9 mouse cellular contexts compared by ENCODE assay signal in the genomic region with DNA sequence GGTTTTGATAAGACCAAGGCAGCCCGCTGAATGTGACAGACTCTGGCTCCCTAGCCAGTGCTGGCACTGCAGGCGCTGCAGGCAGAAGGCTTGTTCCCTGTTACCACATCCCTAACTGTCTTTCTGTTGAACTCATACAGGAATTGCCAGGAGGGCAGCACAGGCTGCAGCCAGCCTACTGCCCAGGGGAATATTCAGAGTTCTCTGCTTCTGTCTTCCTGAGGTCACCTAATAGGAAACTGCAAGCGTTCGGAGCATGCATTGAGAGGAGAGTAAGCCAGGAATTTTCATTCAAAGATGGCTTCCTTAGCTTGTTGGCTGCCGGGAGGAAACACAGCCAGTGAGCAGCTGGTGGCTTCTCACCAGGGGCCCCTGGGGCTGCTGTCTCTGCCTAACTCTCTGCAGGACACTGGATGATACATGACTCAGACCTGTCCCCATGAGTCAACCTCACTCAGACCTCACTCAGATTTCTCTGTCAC. TPM values are rescaled to one million over a fixed set of nuclear protein-coding genes. Genes with fewer than 3 reads are reported as not detected.
DNase-seq lines count a peak whose midpoint lies in the region; ATAC-seq and TF ChIP-seq lines count a peak whose summit lies in the region.
"Had no signal": no experiment of that assay in that cellular context is flagged by ENCODE, and none has a peak within 500 bp of the region (broad histone marks: within the 10 kb centered on the region; RNA-seq: fewer than 3 reads in every experiment).

No protein-coding gene starts in this region.

- no peaks in the 10 kb centered on the region for H3K36me3 ChIP-seq in liver, embryonic 14.5 days (replicated peaks; ENCODE audit: control insufficient read depth, insufficient read depth, low read depth)
- H3K36me3 ChIP-seq: midbrain, embryonic 15.5 days had no signal

- TF ChIP-seq CTCF in liver, embryonic 14.5 days (IDR thresholded peaks at IDR 0.05; ENCODE audit: low read depth): no peak

- H3K27me3 ChIP-seq in liver, embryonic 14.5 days (ENCODE audit: control insufficient read depth, insufficient read depth, low read length): no peaks in the 10 kb centered on the region; the same call in 1 of the 2 replicates
- H3K27me3 ChIP-seq: midbrain, embryonic 15.5 days had no signal

- H3K9ac ChIP-seq in liver, embryonic 14.5 days (replicated peaks): peak overlapping the region; percentile 94
- H3K9ac ChIP-seq: midbrain, embryonic 15.5 days had no signal

- H3K4me3 ChIP-seq in liver, embryonic 14.5 days (ENCODE audit: insufficient read depth in 1 of 2, low read depth in 2 of 2, low read length in 2 of 2): peak overlapping the region; percentile 25 to 86
- H3K4me3 ChIP-seq: midbrain, embryonic 15.5 days had no signal

- DNase-seq in kidney, postnatal 14 days: peak; percentile 15
- no peak for DNase-seq in kidney, adult 18-20 months
- peak; percentile 88 for DNase-seq in Muller cell, postnatal 12 days (ENCODE audit: inconsistent ontology term)
- DNase-seq in brain, adult 2 months (ENCODE audit: low read depth, low spot score): peak; percentile 51
- DNase-seq in liver, embryonic 14.5 days (ENCODE audit: low read depth in 3 of 3, low spot score in 3 of 3): no peak
- DNase-seq in urinary bladder, postnatal 4 days (ENCODE audit: low spot score in 2 of 2): no peak
- no peak for DNase-seq in embryo, embryonic 9.5 days (ENCODE audit: extremely low spot score)
- DNase-seq: kidney, adult 11 months had no signal

- 16% methylated on average over 5 of the region's 5 CpGs for WGBS in liver, embryonic 14.5 days (ENCODE audit: insufficient replicate concordance)

- no peak for TF ChIP-seq EP300 in liver, embryonic 14.5 days (IDR thresholded peaks at IDR 0.05; ENCODE audit: low read depth)

- H3K4me1 ChIP-seq in liver, embryonic 14.5 days (replicated peaks; ENCODE audit: control insufficient read depth in 2 of 2, insufficient read depth in 2 of 2, low read length in 1 of 2): peaks cover 50 to 58% of the 10 kb centered on the region in 2 experiments

- H3K4me2 ChIP-seq in liver, embryonic 14.5 days (ENCODE audit: low read depth): peak overlapping the region; percentile 91
- H3K4me2 ChIP-seq: midbrain, embryonic 15.5 days had no signal

- no peaks in the 10 kb centered on the region for H3K9me3 ChIP-seq in liver, embryonic 14.5 days (ENCODE audit: control insufficient read depth, low read length)
- H3K9me3 ChIP-seq: midbrain, embryonic 15.5 days had no signal

- peak overlapping the region; percentile 5 for H3K27ac ChIP-seq in liver, embryonic 14.5 days
- H3K27ac ChIP-seq: midbrain, embryonic 15.5 days had no signal

- no peak; the same call in 1 of the 2 replicates for ATAC-seq in liver, embryonic 14.5 days (ENCODE audit: insufficient read depth)
- ATAC-seq: midbrain, embryonic 15.5 days had no signal

RNA-seq across cellular contexts. Expression of a gene that starts 2.5 kb away (rescaled TPM):
- polyA plus RNA-seq in liver, embryonic 14.5 days (2012; rRNA removed): 2.7 and 3.0 TPM in 2 replicates
- 4.4 and 4.5 TPM in 2 replicates for polyA plus RNA-seq in liver, embryonic 14.5 days (2014; fragmentation: Nextera tagmentation; extraction: Ambion mirVana)

Comparison
In these comparisons a context has a peak if more than half of its experiments do, and no peak if none do; other contexts are left out.
1. DNase-seq: peak in kidney, postnatal 14 days (single experiment), Muller cell, postnatal 12 days (single experiment) and brain, adult 2 months (single experiment); none in kidney, adult 18-20 months (single experiment), liver, embryonic 14.5 days (0 of 3), urinary bladder, postnatal 4 days (0 of 2) and embryo, embryonic 9.5 days (single experiment).